Mouse (Mus musculus): ENCODE data around the gene Ddx27.

- TF ChIP-seq CTCF (conservative IDR thresholded peaks at IDR 0.05; ENCODE audit: insufficient read depth, insufficient read length, low read depth, low read length) (no peak), POLR2A (IDR thresholded peaks at IDR 0.05; ENCODE audit: low read depth, low read length) (no peak)
These were observed 59.6 kb downstream of the Ddx27 start for GRCm38 (mm10) chr2:167074587-167074986.

All from kidney, adult 2 months (tissue).